Mouse (Mus musculus) stomach, embryonic 14.5 days (tissue): ENCODE data around the gene Il3ra. TPM values are rescaled to one million over a fixed set of nuclear protein-coding genes. Genes with fewer than 3 reads are reported as not detected.

ENCODE experiments used
- ATAC-seq: fragments of 200-750 bp; cut with Nextera tagmentation; 2 replicates; pipeline ENCODE4 v1.8.0; 2017; ENCODE audit warnings: low read depth, moderate TSS enrichment; ENCODE audit not compliant: insufficient number of reproducible peaks, insufficient read depth, low FRiP score
- H3K27ac ChIP-seq: fragments of 300-500 bp; sonication (generic); 2 replicates; pipeline ENCODE4 v1.5.1; 2014; ENCODE audit warnings: mild to moderate bottlenecking, low read length, moderate library complexity, mixed read lengths
- H3K27me3 ChIP-seq: fragments of 300-500 bp; sonication (generic); 2 replicates; pipeline ENCODE4 v1.6.1; 2014; ENCODE audit warnings: low read length, control low read depth, mixed read lengths; ENCODE audit not compliant: control insufficient read depth, insufficient read depth
- H3K36me3 ChIP-seq: fragments of 300-500 bp; sonication (generic); 2 replicates; pipeline ENCODE4 v1.6.1; 2014; ENCODE audit warnings: mild to moderate bottlenecking, control low read depth, low read length, moderate library complexity, mixed read lengths; ENCODE audit not compliant: control insufficient read depth, insufficient read depth
- H3K4me1 ChIP-seq: fragments of 300-500 bp; sonication (generic); 2 replicates; pipeline ENCODE4 v1.6.1; 2014; ENCODE audit warnings: low read length, control low read depth, mixed read lengths; ENCODE audit not compliant: control insufficient read depth, insufficient read depth
- H3K4me2 ChIP-seq: fragments of 300-500 bp; sonication (generic); replicated peaks from 2 replicates; pipeline ENCODE4 v1.6.1; 2014; ENCODE audit warnings: low read depth, low read length, control low read depth
- H3K4me3 ChIP-seq: fragments of 300-500 bp; sonication (generic); 2 replicates; pipeline ENCODE4 v1.5.1; 2014; ENCODE audit warnings: low read depth, low read length, control low read depth
- H3K9ac ChIP-seq: fragments of 300-500 bp; sonication (generic); replicated peaks from 2 replicates; pipeline ENCODE4 v1.6.1; 2014; ENCODE audit warnings: low read depth, mild to moderate bottlenecking, control low read depth, low read length, moderate library complexity, mixed read lengths
- H3K9me3 ChIP-seq: fragments of 300-500 bp; sonication (generic); 2 replicates; pipeline ENCODE4 v1.6.1; 2016; ENCODE audit warnings: low read depth, low read length, control low read depth; ENCODE audit not compliant: control insufficient read depth
- WGBS: fragments of 180-500 bp; shearing (Covaris S2); extraction: QIAGEN DNeasy Blood & Tissue Kit; methylation state at CpG from one replicate; pipeline ENCODE4 v1.1.7; 2014; 5-methylcytosine and 5-hydroxymethylcytosine counted together
- polyA plus RNA-seq: library from polyadenylated mRNA; unstranded; fragments of >200 nt; fragmentation: Nextera tagmentation; extraction: Ambion mirVana; gene quantifications from 2 replicates; pipeline ENCODE4 v1.2.1, GENCODE M21; 2014

Il3ra gene
- polyA plus RNA-seq, 1 experiment from 2014 or later = 4.0 TPM

GRCm38 (mm10) chr14:14353081-14353732 lies 7.1 kb downstream of the Il3ra start:
- Histone ChIP-seq H3K4me2 (no peak overlapping the region), H3K9ac (no peak overlapping the region), H3K9me3 (peaks cover 46% of the 10 kb centered on the region), H3K4me3 (no peak overlapping the region), H3K27me3 (no peaks in the 10 kb centered on the region), H3K36me3 (no peaks in the 10 kb centered on the region), H3K4me1 (no peaks in the 10 kb centered on the region), H3K27ac (no peak overlapping the region)
- ATAC-seq = no peak
- WGBS = 96% methylated on average over 7 of the region's 7 CpGs

GRCm38 (mm10) chr14:14353740-14354510 lies 7.8 kb downstream of the Il3ra start:
- Histone ChIP-seq H3K27me3 (no peaks in the 10 kb centered on the region), H3K36me3 (no peaks in the 10 kb centered on the region), H3K9ac (no peak overlapping the region), H3K4me2 (no peak overlapping the region), H3K9me3 (peaks cover 38% of the 10 kb centered on the region), H3K27ac (no peak overlapping the region), H3K4me1 (no peaks in the 10 kb centered on the region), H3K4me3 (no peak overlapping the region)
- ATAC-seq = no peak
- WGBS = 94% methylated on average over 8 of the region's 8 CpGs

- 93% methylated on average over 13 of the region's 13 CpGs for WGBS
- H3K27ac ChIP-seq = no peak overlapping the region
- no peaks in the 10 kb centered on the region for H3K36me3 ChIP-seq
- no peaks in the 10 kb centered on the region for H3K27me3 ChIP-seq
- no peak overlapping the region for H3K4me3 ChIP-seq
- peaks cover 30% of the 10 kb centered on the region for H3K9me3 ChIP-seq
- no peaks in the 10 kb centered on the region for H3K4me1 ChIP-seq
- no peak for ATAC-seq
- H3K9ac ChIP-seq = no peak overlapping the region
- no peak overlapping the region for H3K4me2 ChIP-seq
Measured at GRCm38 (mm10) chr14:14354511-14355359, 8.7 kb downstream of the Il3ra start.

GRCm38 (mm10) chr14:14355360-14355646 lies 9.2 kb downstream of the Il3ra start:
- H3K4me1 ChIP-seq = no peaks in the 10 kb centered on the region
- no peak overlapping the region for H3K27ac ChIP-seq
- no peak for ATAC-seq
- H3K27me3 ChIP-seq = no peaks in the 10 kb centered on the region
- H3K4me3 ChIP-seq = no peak overlapping the region
- H3K9me3 ChIP-seq = peaks cover 25% of the 10 kb centered on the region
- no peaks in the 10 kb centered on the region for H3K36me3 ChIP-seq
- 90% methylated on average over 8 of the region's 8 CpGs for WGBS
- H3K4me2 ChIP-seq = no peak overlapping the region
- H3K9ac ChIP-seq = no peak overlapping the region

- Histone ChIP-seq H3K4me3 (no peak overlapping the region), H3K27ac (no peak overlapping the region), H3K27me3 (no peaks in the 10 kb centered on the region), H3K9ac (no peak overlapping the region), H3K4me2 (no peak overlapping the region), H3K36me3 (no peaks in the 10 kb centered on the region), H3K9me3 (no peaks in the 10 kb centered on the region), H3K4me1 (no peaks in the 10 kb centered on the region)
- 58% methylated on average over 1 of the region's 1 CpGs for WGBS
- ATAC-seq = no peak
Measured at GRCm38 (mm10) chr14:14395535-14395934, 49.5 kb downstream of the Il3ra start.

- Histone ChIP-seq H3K9ac (no peak within 1 kb of the TSS), H3K36me3 (no peaks in the 10 kb centered on the region), H3K27ac (no peak within 1 kb of the TSS), H3K27me3 (no peaks in the 10 kb centered on the region), H3K4me1 (no peaks in the 10 kb centered on the region), H3K9me3 (no peaks in the 10 kb centered on the region), H3K4me2 (no peak within 1 kb of the TSS), H3K4me3 (no peak within 1 kb of the TSS)
- ATAC-seq = no peak
- 85% methylated on average over 2 of the region's 2 CpGs for WGBS
Measured at GRCm38 (mm10) chr14:14400998-14401397, 54.9 kb downstream of the Il3ra start, which contains the start of gene Olfr721-ps1. Gene Olfr721-ps1 (plus strand): TSS chr14:14401298.

Other genes with a start within 250 kb of the Il3ra start
- 209 and 237 TPM in 2 replicates for gene Psmd6, start 225.3 kb upstream of the Il3ra start, polyA plus RNA-seq
- gene Olfr720, start 159.4 kb upstream of the Il3ra start, polyA plus RNA-seq = not detected in 2 replicates
- gene Olfr31, start 23.4 kb upstream of the Il3ra start, polyA plus RNA-seq = not detected in 2 replicates
- gene Olfr721-ps1, start 55.0 kb downstream of the Il3ra start, polyA plus RNA-seq = not detected in 2 replicates